Mouse (Mus musculus): Measurements from ENCODE around the gene Tmem127. TPM values are rescaled to one million over a fixed set of nuclear protein-coding genes. Genes with fewer than 3 reads are reported as not detected.
A peak's percentile ranks its signal among the peaks of the same experiment; 100 is the strongest.

The Tmem127 gene
- polyA plus RNA-seq, 1 experiment from 2014 or later = 21.7 TPM

DNA sequence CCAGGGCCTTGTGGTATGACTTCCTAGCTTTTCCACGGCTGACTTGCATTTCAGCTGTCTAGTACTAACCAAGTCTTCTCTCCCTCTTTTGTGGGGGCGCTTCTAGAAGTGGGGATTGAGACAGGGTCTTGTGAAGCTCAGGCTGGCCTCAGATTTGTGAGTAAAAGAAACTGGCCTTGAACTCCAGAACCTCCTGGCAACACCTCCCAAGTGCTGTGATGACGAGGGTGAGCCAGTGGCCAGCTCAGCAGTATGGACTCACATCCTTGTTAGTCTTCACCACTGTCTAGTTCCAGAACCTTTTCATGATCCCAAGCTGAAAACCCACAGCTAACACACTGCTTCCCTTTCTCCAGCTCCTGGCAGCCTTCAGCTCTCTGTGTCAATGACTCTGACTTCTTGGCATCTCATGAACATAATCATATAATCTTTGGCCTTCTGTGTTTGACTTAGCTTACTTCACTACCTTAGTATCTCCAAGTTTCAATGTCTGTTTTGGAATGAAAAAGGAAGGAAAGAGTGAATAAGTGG is 7.0 kb downstream of the Tmem127 start:
- H3K4me3 ChIP-seq (ENCODE audit: low read depth, low read length) = no peak overlapping the region
- no peaks in the 10 kb centered on the region for H3K4me1 ChIP-seq (replicated peaks; ENCODE audit: control insufficient read depth, insufficient read depth, low read length)
- H3K4me2 ChIP-seq (replicated peaks; ENCODE audit: low read depth, low read length) = no peak overlapping the region
- H3K36me3 ChIP-seq (ENCODE audit: control insufficient read depth, insufficient read depth, low read length) = 0 out of 2 replicates have a peak, but pooled peaks cover 6% of the 10 kb centered on the region
- H3K9ac ChIP-seq (ENCODE audit: low read depth, low read length) = no peak overlapping the region
- H3K27me3 ChIP-seq (ENCODE audit: control insufficient read depth, insufficient read depth, low read length) = no peaks in the 10 kb centered on the region
- ATAC-seq (ENCODE audit: low FRiP score) (no peak), DNase-seq (ENCODE audit: low spot score) (no peak)
- WGBS = 86% methylated on average over 3 of the region's 3 CpGs
- no peak overlapping the region for H3K27ac ChIP-seq (ENCODE audit: low read depth, low read length)
- H3K9me3 ChIP-seq (ENCODE audit: control insufficient read depth, low read length) = no peaks in the 10 kb centered on the region

DNA sequence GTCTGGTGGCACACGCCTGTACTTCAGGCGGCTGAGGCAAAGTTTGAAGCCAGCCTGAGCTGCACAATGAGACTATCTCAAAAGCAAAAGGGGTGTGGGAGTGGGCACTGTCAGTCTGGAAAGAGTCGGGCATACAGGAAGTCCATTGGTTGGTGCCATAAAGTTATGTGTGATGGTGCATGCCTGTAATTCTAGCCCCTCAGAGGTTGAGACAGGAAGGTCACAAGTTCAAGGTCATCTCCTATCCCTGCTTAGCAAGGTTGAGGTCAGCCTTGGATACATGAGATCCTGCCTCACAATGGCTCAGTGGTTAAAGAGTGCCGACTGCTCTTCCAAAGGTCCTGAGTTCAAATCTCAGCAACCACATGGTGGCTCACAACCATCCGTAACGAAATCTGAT is 7.6 kb downstream of the Tmem127 start:
- no peaks in the 10 kb centered on the region for H3K27me3 ChIP-seq (ENCODE audit: control insufficient read depth, insufficient read depth, low read length)
- H3K9me3 ChIP-seq (ENCODE audit: control insufficient read depth, low read length) = no peaks in the 10 kb centered on the region
- no peak overlapping the region for H3K9ac ChIP-seq (ENCODE audit: low read depth, low read length)
- H3K4me1 ChIP-seq (replicated peaks; ENCODE audit: control insufficient read depth, insufficient read depth, low read length) = no peaks in the 10 kb centered on the region
- no peak overlapping the region for H3K27ac ChIP-seq (ENCODE audit: low read depth, low read length)
- DNase-seq (ENCODE audit: low spot score) = no peak
- ATAC-seq (ENCODE audit: low FRiP score) = no peak
- H3K36me3 ChIP-seq (ENCODE audit: control insufficient read depth, insufficient read depth, low read length) = 0 out of 2 replicates have a peak, but pooled peaks cover 6% of the 10 kb centered on the region
- no peak overlapping the region for H3K4me3 ChIP-seq (ENCODE audit: low read depth, low read length)
- WGBS = 89% methylated on average over 6 of the region's 6 CpGs
- no peak overlapping the region for H3K4me2 ChIP-seq (replicated peaks; ENCODE audit: low read depth, low read length)

- Histone ChIP-seq H3K27ac (ENCODE audit: low read depth, low read length) (no peak overlapping the region), H3K9ac (ENCODE audit: low read depth, low read length) (no peak overlapping the region), H3K4me3 (ENCODE audit: low read depth, low read length) (no peak overlapping the region), H3K4me1 (replicated peaks; ENCODE audit: control insufficient read depth, insufficient read depth, low read length) (no peaks in the 10 kb centered on the region), H3K36me3 (ENCODE audit: control insufficient read depth, insufficient read depth, low read length) (0 out of 2 replicates have a peak, but pooled peaks cover 6% of the 10 kb centered on the region), H3K9me3 (ENCODE audit: control insufficient read depth, low read length) (no peaks in the 10 kb centered on the region), H3K27me3 (ENCODE audit: control insufficient read depth, insufficient read depth, low read length) (no peaks in the 10 kb centered on the region), H3K4me2 (replicated peaks; ENCODE audit: low read depth, low read length) (no peak overlapping the region)
- DNase-seq (ENCODE audit: low spot score) (no peak), ATAC-seq (ENCODE audit: low FRiP score) (no peak)
- WGBS = 91% methylated on average over 5 of the region's 5 CpGs
Observed at GRCm38 (mm10) chr2:127259340-127259739, 11.6 kb downstream of the Tmem127 start.

GRCm38 (mm10) chr2:127262480-127262879 is 14.8 kb downstream of the Tmem127 start:
- no peaks in the 10 kb centered on the region for H3K9me3 ChIP-seq (ENCODE audit: control insufficient read depth, low read length)
- H3K36me3 ChIP-seq (ENCODE audit: control insufficient read depth, insufficient read depth, low read length) = 0 out of 2 replicates have a peak, but pooled peaks cover 6% of the 10 kb centered on the region
- H3K4me1 ChIP-seq (replicated peaks; ENCODE audit: control insufficient read depth, insufficient read depth, low read length) = no peaks in the 10 kb centered on the region
- ATAC-seq (ENCODE audit: low FRiP score) (no peak), DNase-seq (ENCODE audit: low spot score) (no peak)
- H3K4me2 ChIP-seq (replicated peaks; ENCODE audit: low read depth, low read length) = no peak overlapping the region
- no peak overlapping the region for H3K9ac ChIP-seq (ENCODE audit: low read depth, low read length)
- H3K27ac ChIP-seq (ENCODE audit: low read depth, low read length) = no peak overlapping the region
- no peak overlapping the region for H3K4me3 ChIP-seq (ENCODE audit: low read depth, low read length)
- no peaks in the 10 kb centered on the region for H3K27me3 ChIP-seq (ENCODE audit: control insufficient read depth, insufficient read depth, low read length)

GRCm38 (mm10) chr2:127267854-127268253 is 20.1 kb downstream of the Tmem127 start:
- Histone ChIP-seq H3K36me3 (ENCODE audit: control insufficient read depth, insufficient read depth, low read length) (no peaks in the 10 kb centered on the region), H3K4me2 (replicated peaks; ENCODE audit: low read depth, low read length) (no peak overlapping the region), H3K27ac (ENCODE audit: low read depth, low read length) (no peak overlapping the region), H3K9me3 (ENCODE audit: control insufficient read depth, low read length) (no peaks in the 10 kb centered on the region), H3K4me1 (replicated peaks; ENCODE audit: control insufficient read depth, insufficient read depth, low read length) (no peaks in the 10 kb centered on the region), H3K27me3 (ENCODE audit: control insufficient read depth, insufficient read depth, low read length) (no peaks in the 10 kb centered on the region), H3K4me3 (ENCODE audit: low read depth, low read length) (no peak overlapping the region), H3K9ac (ENCODE audit: low read depth, low read length) (no peak overlapping the region)
- WGBS = 32% methylated on average over 4 of the region's 4 CpGs
- no peak for DNase-seq (ENCODE audit: low spot score)
- ATAC-seq (ENCODE audit: low FRiP score) = no peak

DNA sequence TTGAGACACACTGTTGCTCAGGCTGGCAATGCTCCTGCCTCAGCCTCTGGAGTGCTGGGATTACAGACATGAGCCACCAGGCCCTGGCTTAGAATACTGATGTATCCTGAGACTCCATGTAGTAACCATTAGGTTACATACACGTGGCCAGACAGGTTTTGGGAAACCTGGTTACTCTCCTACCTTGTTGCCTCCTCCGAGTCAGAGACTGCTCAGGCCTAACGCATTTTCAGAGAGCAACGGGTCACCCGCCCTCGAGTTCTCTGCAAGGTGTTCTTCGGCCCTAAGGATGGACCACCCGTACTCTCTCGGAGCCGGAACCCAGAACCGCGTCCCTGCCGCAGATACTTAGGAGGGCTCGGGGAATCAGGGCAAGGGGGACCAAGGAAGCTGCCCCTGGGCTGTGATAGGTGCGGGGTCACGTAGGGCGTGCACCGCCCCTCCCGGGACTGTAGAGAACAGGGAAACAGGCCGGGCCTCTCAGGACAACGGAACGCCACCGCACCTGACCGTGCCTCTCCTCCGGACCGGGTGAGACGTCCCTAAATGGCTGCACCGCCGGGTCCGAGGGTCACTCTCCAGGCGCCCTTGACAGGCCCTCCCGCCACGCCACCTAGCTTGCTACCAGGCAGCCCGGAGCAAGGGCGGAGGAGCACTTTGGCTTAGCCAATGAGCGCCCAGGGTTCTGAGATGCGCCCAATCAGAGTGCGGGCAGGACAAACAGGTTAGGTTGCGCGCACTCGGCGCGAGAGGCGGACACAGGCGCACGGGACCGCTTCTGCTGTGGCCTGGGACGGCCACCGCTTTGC is 22.0 kb downstream of the Tmem127 start, which contains the start of gene Stard7:
Stard7 (plus strand) TSS at position 728 of the 809 bp plus-strand sequence.
- Histone ChIP-seq H3K4me3 (ENCODE audit: low read depth, low read length) (peak within 1 kb of the TSS; percentile 94), H3K27ac (ENCODE audit: low read depth, low read length) (peak within 1 kb of the TSS; percentile 89), H3K9ac (ENCODE audit: low read depth, low read length) (peak within 1 kb of the TSS; percentile 90), H3K9me3 (ENCODE audit: control insufficient read depth, low read length) (no peaks in the 10 kb centered on the region), H3K36me3 (ENCODE audit: control insufficient read depth, insufficient read depth, low read length) (no peaks in the 10 kb centered on the region), H3K4me1 (replicated peaks; ENCODE audit: control insufficient read depth, insufficient read depth, low read length) (no peaks in the 10 kb centered on the region), H3K27me3 (ENCODE audit: control insufficient read depth, insufficient read depth, low read length) (no peaks in the 10 kb centered on the region), H3K4me2 (replicated peaks; ENCODE audit: low read depth, low read length) (peak within 1 kb of the TSS; percentile 82)
- peak; percentile 99 for ATAC-seq (ENCODE audit: low FRiP score)
- peak; percentile 93 for DNase-seq (ENCODE audit: low spot score)
- under 1% methylated on average over 47 of the region's 49 CpGs for WGBS

DNA sequence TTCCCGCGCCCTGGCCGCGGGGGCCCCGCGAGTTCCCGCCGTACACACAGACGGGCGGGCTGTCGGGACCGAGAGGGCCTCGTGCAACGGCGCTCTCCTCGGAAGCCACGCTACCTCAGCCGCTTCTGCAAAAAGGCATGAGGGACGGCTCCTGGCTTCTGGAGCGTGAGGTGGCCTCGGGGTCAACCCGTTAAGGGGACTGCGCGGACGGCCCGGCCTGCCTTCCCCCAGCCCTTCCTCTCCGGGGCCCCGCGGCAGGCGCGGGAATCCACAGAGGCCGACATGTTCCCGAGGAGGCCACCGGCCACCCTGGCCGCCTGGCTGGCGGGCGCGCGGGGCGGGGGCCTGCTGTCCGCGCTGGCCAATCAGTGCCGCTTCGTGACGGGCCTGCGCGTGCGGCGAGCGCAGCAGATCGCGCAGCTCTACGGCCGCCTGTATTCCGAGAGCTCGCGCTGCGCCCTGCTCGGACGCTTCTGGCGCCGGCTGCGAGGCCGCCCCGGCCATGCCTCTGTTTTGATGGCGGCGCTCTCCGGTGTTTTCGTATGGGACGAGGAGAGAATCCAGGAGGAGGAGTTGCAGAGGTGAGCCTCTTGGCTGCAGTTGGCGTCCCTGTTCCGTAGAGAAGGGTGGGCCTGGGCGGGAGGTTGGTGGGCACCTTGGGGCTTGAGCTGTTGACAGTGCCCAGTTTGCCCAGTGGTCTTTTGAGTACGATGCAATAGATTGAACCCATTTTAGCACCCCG is 22.8 kb downstream of the Tmem127 start:
- peak; percentile 88 for DNase-seq (ENCODE audit: low spot score)
- Histone ChIP-seq H3K4me1 (replicated peaks; ENCODE audit: control insufficient read depth, insufficient read depth, low read length) (no peaks in the 10 kb centered on the region), H3K27me3 (ENCODE audit: control insufficient read depth, insufficient read depth, low read length) (no peaks in the 10 kb centered on the region), H3K36me3 (ENCODE audit: control insufficient read depth, insufficient read depth, low read length) (no peaks in the 10 kb centered on the region), H3K4me3 (ENCODE audit: low read depth, low read length) (peak overlapping the region; percentile 94), H3K27ac (ENCODE audit: low read depth, low read length) (peak overlapping the region; percentile 89), H3K4me2 (replicated peaks; ENCODE audit: low read depth, low read length) (peak overlapping the region; percentile 82), H3K9me3 (ENCODE audit: control insufficient read depth, low read length) (no peaks in the 10 kb centered on the region), H3K9ac (ENCODE audit: low read depth, low read length) (peak overlapping the region; percentile 90)
- WGBS = under 1% methylated on average over 73 of the region's 75 CpGs
- peak; percentile 97 for ATAC-seq (ENCODE audit: low FRiP score)

- DNase-seq (ENCODE audit: low spot score) = peak; percentile 33
- H3K36me3 ChIP-seq (ENCODE audit: control insufficient read depth, insufficient read depth, low read length) = no peaks in the 10 kb centered on the region
Observed at GRCm38 (mm10) chr2:127271042-127271515, 23.4 kb downstream of the Tmem127 start.

More at GRCm38 (mm10) chr2:127271042-127271515, 23.4 kb downstream of the Tmem127 start:
- Histone ChIP-seq H3K4me2 (replicated peaks; ENCODE audit: low read depth, low read length) (peak overlapping the region; percentile 82), H3K4me3 (ENCODE audit: low read depth, low read length) (peak overlapping the region; percentile 94), H3K27me3 (ENCODE audit: control insufficient read depth, insufficient read depth, low read length) (no peaks in the 10 kb centered on the region), H3K9me3 (ENCODE audit: control insufficient read depth, low read length) (no peaks in the 10 kb centered on the region), H3K9ac (ENCODE audit: low read depth, low read length) (peak overlapping the region; percentile 90), H3K27ac (ENCODE audit: low read depth, low read length) (peak overlapping the region; percentile 89), H3K4me1 (replicated peaks; ENCODE audit: control insufficient read depth, insufficient read depth, low read length) (no peaks in the 10 kb centered on the region)
- ATAC-seq (ENCODE audit: low FRiP score) = no peak
- 17% methylated on average over 8 of the region's 8 CpGs for WGBS

All from hindbrain, embryonic 11.5 days (tissue).